In genomic region chr8:70658897-70659603, GRCm38 (mm10) we compare ENCODE assay signal across 1 mouse cellular context.
TF ChIP-seq lines count a peak whose summit lies in the region.

No protein-coding gene starts in this region.

TF ChIP-seq in CH12.LX, 34 proteins besides CTCF, POLR2A, EP300 and RAD21:
- 0 out of 2 replicates have a peak, but pooled peaks have one; percentile 5 for TF ChIP-seq MAX (IDR thresholded peaks at IDR 0.05; ENCODE audit: low read length)
- no peak for TF ChIP-seq ELF1 (IDR thresholded peaks at IDR 0.05; ENCODE audit: low read depth, low read length)
